19 mouse cellular contexts compared by ENCODE assay signal in the genomic region with DNA sequence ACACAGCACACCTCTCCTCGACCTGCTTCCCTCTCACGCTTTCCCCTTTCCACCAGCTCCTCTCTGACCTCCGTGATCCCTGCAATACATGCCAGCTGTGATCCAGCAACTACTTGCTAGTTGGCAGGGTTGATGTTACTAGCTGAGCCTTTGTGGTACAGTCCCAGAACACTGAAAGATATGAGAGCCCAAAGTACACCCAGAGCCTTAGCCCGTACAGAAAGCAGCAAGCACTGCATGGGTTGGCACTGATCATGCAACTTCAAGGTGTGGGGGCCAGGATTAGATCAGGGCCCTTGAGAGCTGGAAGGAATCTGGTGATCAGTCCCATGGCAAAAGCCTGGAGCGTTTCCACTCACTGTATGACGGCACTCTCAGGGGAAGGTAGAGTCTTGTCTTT. TPM values are rescaled to one million over a fixed set of nuclear protein-coding genes. Genes with fewer than 3 reads are reported as not detected.
DNase-seq lines count a peak whose midpoint lies in the region; ATAC-seq and TF ChIP-seq lines count a peak whose summit lies in the region.
"Had no signal": no experiment of that assay in that cellular context is flagged by ENCODE, and none has a peak within 500 bp of the region (broad histone marks: within the 10 kb centered on the region; RNA-seq: fewer than 3 reads in every experiment).

No protein-coding gene starts in this region.

- H3K9me3 ChIP-seq in heart, embryonic 16.5 days (replicated peaks; ENCODE audit: control insufficient read depth, low read length) = no peaks in the 10 kb centered on the region
- no peaks in the 10 kb centered on the region for H3K9me3 ChIP-seq in heart, embryonic 11.5 days (replicated peaks; ENCODE audit: control insufficient read depth, low read length)
- no peaks in the 10 kb centered on the region for H3K9me3 ChIP-seq in stomach, embryonic 16.5 days (replicated peaks; ENCODE audit: control insufficient read depth, low read length)
- no peaks in the 10 kb centered on the region for H3K9me3 ChIP-seq in stomach, postnatal 0 days (ENCODE audit: control insufficient read depth, low read length)
- H3K9me3 ChIP-seq: hindbrain, embryonic 13.5 days; intestine, embryonic 15.5 days; limb, embryonic 12.5 days had no signal

- no peak for TF ChIP-seq EP300 in stomach, postnatal 0 days (optimal IDR thresholded peaks at IDR 0.05)

- H3K36me3 ChIP-seq in heart, embryonic 16.5 days (ENCODE audit: control insufficient read depth, insufficient read depth) = no peaks in the 10 kb centered on the region
- H3K36me3 ChIP-seq in heart, embryonic 11.5 days (ENCODE audit: control insufficient read depth, insufficient read depth, low read length) = no peaks in the 10 kb centered on the region
- H3K36me3 ChIP-seq in stomach, embryonic 16.5 days (ENCODE audit: control insufficient read depth, insufficient read depth, low read length) = no peaks in the 10 kb centered on the region
- H3K36me3 ChIP-seq in stomach, postnatal 0 days (ENCODE audit: control insufficient read depth, insufficient read depth, low read length) = no peaks in the 10 kb centered on the region
- H3K36me3 ChIP-seq: hindbrain, embryonic 13.5 days; intestine, embryonic 15.5 days; limb, embryonic 12.5 days had no signal

- DNase-seq in stomach, postnatal 0 days (ENCODE audit: low spot score) = no peak
- DNase-seq in c-Kit-positive CD71-positive TER-119-positive erythroid progenitor cells, embryonic 14.5 days (ENCODE audit: low spot score) = no peak
- DNase-seq in right cerebral cortex, adult 2 months (ENCODE audit: low spot score in 2 of 2) = no peak
- DNase-seq: adrenal gland, postnatal 36 days; cerebellum, adult 9-11 months; gastrocnemius, postnatal 36 days; kidney, postnatal 36 days; lung, adult 18-20 months; lung, postnatal 4 days; midbrain, embryonic 14.5 days; right cerebral cortex, postnatal 25 days; thymus, adult 18-20 months had no signal

- TF ChIP-seq POLR2A in embryonic fibroblast, embryonic 13.5 days (IDR thresholded peaks at IDR 0.05; ENCODE audit: low read depth, low read length) = no peak

- ATAC-seq in heart, embryonic 16.5 days (replicated peaks; ENCODE audit: extremely low read depth, insufficient read depth, low FRiP score) = 0 out of 2 replicates have a peak, but pooled peaks have one; percentile 19
- no peak for ATAC-seq in heart, embryonic 11.5 days (replicated peaks; ENCODE audit: insufficient number of reproducible peaks, low FRiP score, low TSS enrichment)
- peak; percentile 43; the same call in 1 of the 2 replicates for ATAC-seq in stomach, embryonic 16.5 days (ENCODE audit: insufficient read depth, low FRiP score)
- ATAC-seq in stomach, postnatal 0 days (ENCODE audit: low FRiP score, low TSS enrichment) = no peak
- ATAC-seq: intestine, embryonic 15.5 days had no signal

- no peak for TF ChIP-seq CTCF in stomach, postnatal 0 days (IDR thresholded peaks at IDR 0.05; ENCODE audit: low read depth)
- no peak for TF ChIP-seq CTCF in embryonic fibroblast, embryonic 13.5 days (IDR thresholded peaks at IDR 0.05; ENCODE audit: borderline replicate concordance, insufficient read depth, low read length)

- H3K4me1 ChIP-seq in heart, embryonic 16.5 days (ENCODE audit: control insufficient read depth, insufficient read depth, low read length) = peaks cover 32% of the 10 kb centered on the region
- peaks cover 34% of the 10 kb centered on the region for H3K4me1 ChIP-seq in heart, embryonic 11.5 days (ENCODE audit: control insufficient read depth, insufficient read depth, low read length)
- H3K4me1 ChIP-seq in stomach, embryonic 16.5 days (ENCODE audit: control insufficient read depth, insufficient read depth, low read length) = peaks cover 23% of the 10 kb centered on the region
- H3K4me1 ChIP-seq in stomach, postnatal 0 days (replicated peaks; ENCODE audit: control insufficient read depth, insufficient read depth) = no peaks in the 10 kb centered on the region; the same call in 1 of the 2 replicates
- peaks cover 21% of the 10 kb centered on the region for H3K4me1 ChIP-seq in embryonic fibroblast, embryonic 13.5 days (ENCODE audit: control insufficient read depth, insufficient read depth, low read length)

- no peak overlapping the region for H3K4me3 ChIP-seq in heart, embryonic 16.5 days (ENCODE audit: low read length)
- H3K4me3 ChIP-seq in heart, embryonic 11.5 days (ENCODE audit: low read depth, low read length) = no peak overlapping the region
- no peak overlapping the region for H3K4me3 ChIP-seq in stomach, embryonic 16.5 days (replicated peaks; ENCODE audit: low read length)
- no peak overlapping the region for H3K4me3 ChIP-seq in stomach, postnatal 0 days (ENCODE audit: low read depth, low read length)
- no peak overlapping the region for H3K4me3 ChIP-seq in embryonic fibroblast, embryonic 13.5 days (ENCODE audit: insufficient read depth, low read length)
- H3K4me3 ChIP-seq: hindbrain, embryonic 13.5 days; intestine, embryonic 15.5 days; limb, embryonic 12.5 days had no signal

- no peak overlapping the region for H3K27ac ChIP-seq in heart, embryonic 16.5 days (ENCODE audit: low read length)
- no peak overlapping the region for H3K27ac ChIP-seq in heart, embryonic 11.5 days (ENCODE audit: low read depth, low read length)
- H3K27ac ChIP-seq in stomach, embryonic 16.5 days (ENCODE audit: low read length) = no peak overlapping the region
- H3K27ac ChIP-seq in stomach, postnatal 0 days (replicated peaks) = no peak overlapping the region
- peak overlapping the region; percentile 70 for H3K27ac ChIP-seq in embryonic fibroblast, embryonic 13.5 days (ENCODE audit: insufficient read depth, low read length)
- H3K27ac ChIP-seq: intestine, embryonic 15.5 days; limb, embryonic 12.5 days had no signal

- H3K9ac ChIP-seq in heart, embryonic 16.5 days (ENCODE audit: low read length) = no peak overlapping the region
- no peak overlapping the region for H3K9ac ChIP-seq in heart, embryonic 11.5 days (ENCODE audit: low read depth, low read length)
- H3K9ac ChIP-seq in stomach, embryonic 16.5 days (ENCODE audit: low read length) = no peak overlapping the region; the same call in 1 of the 2 replicates
- no peak overlapping the region for H3K9ac ChIP-seq in stomach, postnatal 0 days (ENCODE audit: low read length)
- H3K9ac ChIP-seq: hindbrain, embryonic 13.5 days; intestine, embryonic 15.5 days; limb, embryonic 12.5 days had no signal

- no peak overlapping the region for H3K4me2 ChIP-seq in heart, embryonic 16.5 days (ENCODE audit: low read depth, low read length)
- no peak overlapping the region for H3K4me2 ChIP-seq in heart, embryonic 11.5 days
- no peak overlapping the region for H3K4me2 ChIP-seq in stomach, embryonic 16.5 days (ENCODE audit: low read depth, low read length)
- H3K4me2 ChIP-seq in stomach, postnatal 0 days (replicated peaks; ENCODE audit: low read depth) = no peak overlapping the region
- H3K4me2 ChIP-seq: hindbrain, embryonic 13.5 days; intestine, embryonic 15.5 days; limb, embryonic 12.5 days had no signal

- no peaks in the 10 kb centered on the region for H3K27me3 ChIP-seq in heart, embryonic 16.5 days (ENCODE audit: control insufficient read depth, insufficient read depth, low read length)
- H3K27me3 ChIP-seq in heart, embryonic 11.5 days (ENCODE audit: control insufficient read depth, insufficient read depth, low read length) = no peaks in the 10 kb centered on the region
- H3K27me3 ChIP-seq in stomach, embryonic 16.5 days (ENCODE audit: control insufficient read depth, insufficient read depth, low read length) = no peaks in the 10 kb centered on the region
- no peaks in the 10 kb centered on the region for H3K27me3 ChIP-seq in stomach, postnatal 0 days (ENCODE audit: control insufficient read depth, insufficient read depth, low read length)
- H3K27me3 ChIP-seq: hindbrain, embryonic 13.5 days; intestine, embryonic 15.5 days; limb, embryonic 12.5 days had no signal

- 47% methylated on average over 6 of the region's 6 CpGs for WGBS in heart, embryonic 16.5 days
- 68% methylated on average over 6 of the region's 6 CpGs for WGBS in heart, embryonic 11.5 days (ENCODE audit: insufficient replicate concordance)
- 67% methylated on average over 6 of the region's 6 CpGs for WGBS in stomach, embryonic 16.5 days
- 72% methylated on average over 6 of the region's 6 CpGs for WGBS in stomach, postnatal 0 days

RNA-seq across cellular contexts. Expression of a gene that starts 16.1 kb away (rescaled TPM):
- polyA plus RNA-seq in heart, embryonic 16.5 days (2015; fragmentation: Nextera tagmentation; extraction: Ambion mirVana) = 0.22 and 0.27 TPM in 2 replicates
- polyA plus RNA-seq in heart, embryonic 11.5 days (2014; fragmentation: Nextera tagmentation; extraction: Ambion mirVana) = 1.1 TPM in 2 replicates
- 0.66 and 0.72 TPM in 2 replicates for polyA plus RNA-seq in stomach, embryonic 16.5 days (2015; fragmentation: Nextera tagmentation; extraction: Ambion mirVana)
- 0.51 and 0.62 TPM in 2 replicates for polyA plus RNA-seq in stomach, postnatal 0 days (2015; fragmentation: Nextera tagmentation; extraction: Ambion mirVana)
- 0.35 and 0.37 TPM in 2 replicates for polyA plus RNA-seq in embryonic fibroblast, embryonic 13.5 days (2011; ENCODE audit: insufficient read length, low read depth, missing spikeins)

Comparison
In these comparisons a context has a peak if more than half of its experiments do, and no peak if none do; other contexts are left out.
1. ATAC-seq: peak in heart, embryonic 16.5 days (single experiment) and stomach, embryonic 16.5 days (single experiment); none in heart, embryonic 11.5 days (single experiment) and stomach, postnatal 0 days (single experiment).